Mouse (Mus musculus) cerebellum, postnatal 10 days (tissue): ENCODE measurements around the gene Pdzrn4.
"Not testable (repeated sequence)": the region's sequence is repeated elsewhere in the genome, so short reads cannot be mapped to it uniquely, and the experiment has no call there.

Experiments
- DNase-seq, 2 experiments: peaks; one replicate each; pipeline ENCODE4 v3.0.0; 2021; ENCODE audit warnings: mixed read lengths in 2 of 2

The Pdzrn4 gene

DNA sequence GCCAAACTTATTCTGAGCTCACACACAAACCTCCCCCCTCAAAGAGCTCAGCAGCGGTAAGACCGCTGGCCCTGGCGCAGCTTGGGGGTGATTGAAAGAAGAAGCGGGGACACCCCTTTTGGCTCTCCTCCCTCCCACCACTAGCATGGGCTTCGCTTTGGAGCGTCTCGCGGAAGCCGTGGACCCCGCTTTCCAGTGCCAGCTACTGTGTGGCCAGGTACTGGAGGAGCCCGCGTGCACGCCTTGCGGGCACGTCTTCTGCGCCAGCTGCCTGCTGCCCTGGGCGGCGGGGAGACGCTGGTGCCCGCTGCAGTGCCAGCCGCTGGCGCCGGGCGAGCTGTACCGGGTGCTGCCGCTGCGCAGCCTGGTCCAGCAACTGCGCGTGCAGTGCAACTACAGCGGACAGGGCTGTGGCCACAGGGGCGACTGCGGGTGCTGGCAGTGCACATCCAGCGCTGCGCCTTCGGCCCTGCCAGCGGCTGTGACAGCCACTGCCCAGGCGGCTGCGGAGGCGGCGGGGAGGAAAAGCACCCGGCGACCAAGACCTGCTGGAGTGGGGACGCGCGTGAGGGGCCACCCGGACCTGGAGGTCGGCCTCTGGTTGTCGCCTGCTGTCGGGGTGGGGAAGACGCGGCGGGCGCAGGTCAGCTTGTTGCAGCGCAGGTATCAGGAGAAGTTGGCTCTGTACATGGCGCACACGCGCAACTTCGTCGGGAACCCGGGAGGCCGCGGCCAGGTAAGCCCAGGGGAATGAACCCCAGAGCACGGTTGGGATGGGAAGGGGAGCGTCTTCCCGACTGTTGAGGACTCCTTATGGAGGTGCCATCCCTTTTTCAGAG lies at the start of gene Pdzrn4:
TSS of gene Pdzrn4 (plus strand) at position 112 of the 839 bp plus-strand sequence.
- DNase-seq = peak; percentile 62 to 73

DNA sequence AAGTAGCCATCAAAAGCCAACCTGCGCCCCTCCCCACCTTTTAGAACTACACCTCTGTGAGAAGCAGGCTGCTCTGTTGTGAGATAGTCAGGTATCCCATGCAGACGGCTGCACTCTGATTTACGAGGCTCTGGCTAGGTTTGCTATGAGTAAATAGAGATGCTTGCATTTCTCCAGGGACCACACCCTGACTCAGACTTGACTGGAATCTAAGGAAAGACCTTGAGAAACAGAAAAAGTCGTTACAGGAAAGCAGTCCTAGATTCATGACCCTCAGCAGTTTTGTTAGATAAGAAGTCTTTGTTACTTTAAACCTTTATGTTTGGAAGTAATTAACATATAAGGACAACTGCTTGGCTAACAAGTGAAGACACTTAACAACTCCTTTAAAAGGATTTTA lies 49.3 kb upstream of the Pdzrn4 start:
- DNase-seq = no peak

DNA sequence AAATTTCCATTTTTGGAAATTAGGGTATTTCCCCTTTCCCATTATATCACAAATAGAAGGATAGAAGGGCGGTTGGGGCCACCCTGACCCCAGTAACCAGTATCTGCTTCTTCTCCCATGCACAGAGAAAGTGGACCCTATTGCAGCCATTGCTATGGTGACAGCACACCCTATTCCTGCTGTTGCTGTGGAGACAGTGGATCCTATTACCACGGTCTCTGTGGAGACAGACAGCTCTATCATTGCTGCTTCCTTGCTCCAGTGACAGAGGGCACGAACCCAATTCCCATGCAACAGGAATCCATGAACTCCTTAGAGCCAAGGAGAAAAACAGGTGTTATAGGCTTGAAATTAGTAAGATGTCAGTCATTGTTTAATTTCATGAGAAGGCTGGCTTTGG lies 48.8 kb upstream of the Pdzrn4 start:
- no peak for DNase-seq

DNA sequence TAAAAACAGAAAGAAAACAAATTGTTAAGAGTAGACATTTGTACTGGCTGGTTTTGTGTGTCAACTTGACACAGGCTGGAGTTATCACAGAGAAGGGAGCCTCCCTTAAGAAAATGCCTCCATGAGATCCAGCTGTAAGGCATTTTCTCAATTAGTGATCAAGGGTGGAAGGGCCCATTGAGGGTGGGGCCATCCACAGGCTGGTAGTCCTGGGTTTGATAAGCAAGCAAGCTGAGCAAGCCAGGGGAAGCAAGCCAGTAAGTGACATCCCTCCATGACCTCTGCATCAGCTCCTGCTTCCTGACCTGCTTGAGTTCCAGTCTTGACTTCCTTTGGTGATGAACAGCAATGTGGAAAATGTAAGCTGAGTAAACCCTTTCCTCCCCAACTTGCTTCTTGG lies 48.2 kb upstream of the Pdzrn4 start:
- not testable (repeated sequence) for DNase-seq

DNA sequence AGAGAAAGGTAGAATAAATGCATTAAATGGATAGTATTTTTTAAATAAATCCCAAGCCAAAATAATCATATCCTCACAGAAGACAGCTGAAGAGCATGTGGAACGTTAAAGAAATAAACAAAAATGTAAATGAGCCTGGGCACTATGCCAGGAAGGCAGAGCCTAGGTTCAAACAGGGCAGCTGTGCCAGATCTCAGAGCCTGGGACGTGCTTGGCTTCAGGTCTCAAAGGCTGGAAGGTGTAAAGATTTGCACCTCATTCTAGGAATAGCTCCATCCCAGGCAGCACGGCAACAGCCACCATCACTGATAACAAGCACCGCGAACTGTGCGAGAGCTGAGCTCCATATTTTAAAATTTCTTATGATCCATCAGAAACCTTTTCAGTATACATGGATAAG lies 32.5 kb upstream of the Pdzrn4 start:
- peak; percentile 35 to 36 for DNase-seq

DNA sequence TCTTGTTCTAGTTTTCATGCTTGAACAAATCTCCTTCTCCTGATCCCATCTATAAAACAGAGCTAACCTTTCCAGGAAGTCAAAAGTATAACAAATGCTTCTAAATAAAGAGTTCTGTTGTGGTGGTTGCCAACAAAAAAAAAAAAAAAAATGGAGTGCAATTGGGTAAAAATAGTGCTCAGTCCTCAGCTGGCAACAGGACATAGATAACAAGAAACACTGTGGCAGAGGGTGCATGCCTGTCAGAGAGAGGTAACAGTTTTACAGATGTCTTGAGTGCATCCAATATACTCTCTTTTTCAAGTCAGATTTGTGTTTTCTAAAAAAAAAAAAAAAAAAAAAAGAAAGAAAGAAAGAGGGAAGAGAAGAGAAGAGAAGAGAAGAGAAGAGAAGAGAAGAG lies 32.1 kb upstream of the Pdzrn4 start:
- DNase-seq = no peak

DNA sequence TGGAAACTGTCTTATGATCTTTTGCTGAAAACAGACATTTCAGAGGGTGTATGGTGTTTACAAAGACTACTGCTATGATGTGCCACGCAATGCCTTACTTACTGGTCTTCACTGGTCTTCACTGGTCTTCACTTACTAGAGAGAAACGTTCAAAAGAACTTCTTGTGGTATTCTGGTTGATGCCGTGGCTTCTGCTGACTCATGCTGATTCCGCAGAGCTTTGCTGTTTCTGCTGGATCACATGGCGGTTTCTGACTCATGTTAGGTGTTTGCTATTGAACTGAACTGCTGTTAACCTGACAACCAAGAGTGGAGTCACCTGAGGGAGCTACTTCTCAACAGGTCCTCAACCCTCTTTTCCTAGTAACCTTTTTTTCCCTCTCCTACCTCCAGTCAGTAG lies 1.9 kb upstream of the Pdzrn4 start:
- DNase-seq = no peak

DNA sequence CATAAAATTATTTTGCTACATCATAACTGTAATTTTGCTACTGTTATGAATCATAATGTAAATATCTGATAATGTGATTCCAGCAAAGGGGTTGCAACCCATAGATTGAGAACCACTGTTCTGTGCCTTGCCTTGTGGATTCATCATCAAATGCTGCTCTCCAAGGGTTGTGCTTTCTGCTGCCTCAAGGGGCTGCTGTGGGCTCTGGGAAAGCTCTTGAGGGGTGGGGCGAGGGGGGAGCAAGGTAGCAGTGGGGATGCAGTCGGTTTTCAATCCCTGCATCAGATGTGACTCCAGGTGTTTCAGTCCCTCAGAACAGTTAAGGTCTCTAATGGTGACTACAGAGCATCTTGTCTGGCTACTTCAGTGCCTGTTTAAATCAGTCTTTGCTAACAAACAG lies 2.1 kb downstream of the Pdzrn4 start:
- peak in 1 of 2 experiments; percentile 10 for DNase-seq

DNA sequence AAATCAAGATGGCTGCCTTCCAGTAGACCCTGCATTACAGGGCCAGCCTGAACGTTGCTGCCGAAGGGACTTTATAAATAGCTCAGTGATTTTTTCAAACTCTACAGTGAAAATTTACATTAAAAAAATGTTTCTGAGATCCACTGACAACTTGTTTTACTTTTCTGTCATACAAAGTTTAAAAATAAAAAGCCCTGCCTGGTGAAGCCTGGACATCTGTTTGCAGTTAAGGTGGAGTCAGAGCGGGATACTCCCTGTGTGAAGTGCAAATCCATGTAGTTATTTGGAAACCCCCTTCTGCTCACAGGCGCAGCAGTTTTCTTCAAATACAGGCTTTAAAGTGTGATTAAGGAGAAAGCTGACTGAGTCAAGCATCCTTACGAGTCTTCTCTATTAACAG lies 2.6 kb downstream of the Pdzrn4 start:
- no peak for DNase-seq

DNA sequence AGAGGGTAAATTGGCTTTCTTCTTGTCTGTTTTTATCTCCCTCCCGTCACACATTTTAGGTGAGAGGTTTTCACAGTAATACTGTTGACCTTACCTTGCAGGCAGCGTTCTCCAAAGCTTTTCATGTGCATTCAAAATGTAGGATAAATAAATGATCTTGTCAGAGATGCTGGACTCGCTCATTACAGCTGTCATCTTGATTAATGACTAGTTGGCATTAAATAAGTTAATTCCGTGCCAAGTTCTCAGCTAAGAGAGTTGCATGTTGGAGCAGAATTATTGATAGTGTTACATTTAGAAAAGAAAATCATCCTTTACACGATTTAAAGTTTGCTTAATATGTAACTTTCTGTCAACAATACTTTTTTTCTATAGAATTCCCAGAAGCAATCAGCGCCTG lies 4.9 kb downstream of the Pdzrn4 start:
- DNase-seq = peak in 1 of 2 experiments; percentile 7

DNA sequence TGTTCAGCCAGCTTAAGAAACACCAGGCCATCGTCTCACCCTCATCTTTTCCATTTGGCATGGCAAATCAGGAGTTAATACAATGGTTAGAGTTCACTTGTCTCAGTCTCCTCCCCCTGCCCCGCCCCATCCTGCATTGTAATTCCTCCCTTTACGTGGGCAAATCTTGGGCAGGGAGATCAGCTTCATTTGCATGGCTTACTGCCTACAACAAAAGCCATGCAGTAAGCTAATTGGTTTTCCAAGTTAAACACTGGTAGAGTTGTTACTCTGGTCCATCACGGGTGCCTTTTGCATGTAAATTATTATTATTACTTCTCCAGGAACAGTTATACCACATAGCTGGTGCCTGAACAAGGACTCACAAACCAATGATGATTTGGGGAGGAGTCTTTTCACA lies 18.6 kb downstream of the Pdzrn4 start:
- DNase-seq = no peak

DNA sequence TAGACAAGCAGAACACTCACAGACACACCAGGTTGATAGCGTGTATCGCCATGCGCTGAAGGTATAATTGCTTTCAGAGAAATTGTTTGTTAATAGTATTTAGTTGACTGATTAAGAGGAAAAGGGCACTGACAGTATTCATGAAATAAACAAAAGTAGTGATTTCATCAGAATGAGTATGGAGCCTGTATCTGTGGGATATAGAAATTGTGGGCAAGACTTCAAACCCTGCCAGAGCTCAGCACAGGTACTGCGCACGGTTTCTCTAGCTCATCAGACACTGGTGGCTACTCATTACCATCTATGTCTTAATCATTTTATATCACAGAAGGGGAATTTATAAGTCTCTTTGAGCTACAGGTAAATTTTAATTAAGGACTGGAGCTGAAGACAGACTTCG lies 19.5 kb downstream of the Pdzrn4 start:
- DNase-seq = no peak

DNA sequence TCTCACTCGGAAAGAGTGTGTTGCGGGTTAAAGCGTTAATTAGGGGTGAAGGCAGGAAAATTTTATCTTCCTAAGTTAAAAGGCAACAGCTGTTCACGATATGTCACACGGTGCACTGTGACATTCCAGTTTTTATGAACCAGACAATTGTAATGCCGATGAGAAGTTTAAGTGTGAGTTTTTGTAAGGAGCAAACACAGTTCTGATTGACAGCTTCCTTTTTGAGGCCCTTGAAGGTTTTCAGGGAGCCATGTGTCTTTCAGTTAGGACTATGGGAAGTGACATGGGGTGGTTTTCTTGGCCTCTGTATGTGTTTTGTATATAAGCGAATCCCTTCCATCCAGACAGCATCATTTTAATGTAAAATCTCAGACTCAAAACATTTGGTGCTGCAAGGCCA lies 20.0 kb downstream of the Pdzrn4 start:
- no peak for DNase-seq

DNA sequence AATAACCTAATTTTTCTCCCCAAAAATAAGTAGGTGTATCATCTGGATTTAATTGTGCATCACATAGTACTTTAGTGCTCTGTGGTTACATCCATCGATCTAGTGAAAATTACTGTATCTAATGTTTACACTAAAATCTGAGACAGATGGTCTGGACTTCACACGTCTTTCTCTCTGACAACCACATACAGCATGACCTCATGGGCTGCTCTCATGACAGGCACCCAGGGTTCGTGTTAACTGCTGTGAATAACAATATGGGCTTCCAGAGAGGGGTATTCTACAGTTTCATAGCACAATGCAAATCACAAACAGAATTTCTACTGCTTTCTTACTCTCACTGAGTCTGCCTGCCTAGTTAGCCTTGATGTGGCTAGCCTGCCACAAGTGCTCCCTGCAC lies 20.4 kb downstream of the Pdzrn4 start:
- no peak for DNase-seq

DNA sequence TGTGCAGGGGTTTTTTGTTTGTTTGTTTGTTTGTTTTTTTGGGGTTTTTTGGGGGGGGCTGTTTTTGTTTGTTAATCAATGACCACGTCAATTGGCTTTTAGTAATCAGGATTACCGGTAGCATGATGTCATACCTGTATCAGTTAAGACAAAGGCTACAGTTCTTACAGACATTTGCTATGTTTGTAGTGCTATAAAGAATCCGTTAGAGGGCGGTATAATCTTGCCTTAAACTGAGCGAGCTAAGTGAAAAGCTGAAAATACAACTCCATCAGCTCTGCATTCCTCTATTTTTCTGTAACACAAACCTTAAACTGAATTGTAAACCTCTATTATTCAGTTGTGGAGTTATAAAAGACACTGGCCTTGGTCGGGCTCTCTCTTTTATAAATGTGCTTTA lies 37.9 kb downstream of the Pdzrn4 start:
- peak in 1 of 2 experiments; percentile 53 for DNase-seq

DNA sequence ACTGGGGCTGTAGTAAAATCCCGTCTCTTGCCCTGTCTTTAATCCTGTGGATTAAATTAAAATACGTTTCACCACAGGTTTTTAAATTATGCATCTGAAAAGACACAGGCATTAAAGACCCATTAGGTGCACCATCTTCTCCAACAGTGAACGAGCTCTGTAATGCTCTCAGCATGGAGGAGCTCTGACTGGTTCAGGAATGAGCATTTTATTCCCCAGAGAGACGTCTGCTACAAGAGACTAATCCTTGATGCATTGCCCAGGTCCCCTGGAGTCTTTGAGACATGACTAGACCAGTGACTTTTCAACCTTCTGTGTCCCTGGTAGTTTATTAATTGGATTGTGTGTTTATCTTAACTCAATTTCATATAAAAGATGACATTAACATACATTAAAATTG lies 38.6 kb downstream of the Pdzrn4 start:
- DNase-seq = no peak

DNA sequence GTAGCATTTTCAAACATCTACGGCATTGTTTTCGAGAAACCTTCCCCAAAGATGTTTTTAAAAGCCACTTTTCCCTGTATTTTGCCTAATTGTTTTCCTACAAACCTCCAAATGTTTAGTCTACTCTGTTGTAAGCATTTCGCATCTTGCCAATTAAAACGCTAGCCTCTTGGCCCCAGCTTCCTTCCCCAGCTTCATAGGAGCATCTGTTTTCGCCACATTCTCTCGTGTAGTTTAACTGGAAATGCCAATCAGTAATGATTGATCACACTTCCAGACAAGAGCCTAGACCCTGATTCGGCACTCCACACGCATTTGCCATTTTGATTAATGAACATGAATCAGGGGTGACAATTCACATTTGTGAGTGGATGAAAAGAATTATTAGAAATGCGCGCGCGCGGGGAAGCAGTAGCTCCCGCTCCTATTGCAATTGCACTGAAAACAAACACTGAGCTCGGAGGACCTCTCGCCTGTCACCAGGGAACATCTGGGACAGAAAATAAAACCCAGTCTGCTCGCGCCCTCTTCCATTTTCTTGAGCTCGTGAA lies 45.0 kb downstream of the Pdzrn4 start:
- no peak for DNase-seq

DNA sequence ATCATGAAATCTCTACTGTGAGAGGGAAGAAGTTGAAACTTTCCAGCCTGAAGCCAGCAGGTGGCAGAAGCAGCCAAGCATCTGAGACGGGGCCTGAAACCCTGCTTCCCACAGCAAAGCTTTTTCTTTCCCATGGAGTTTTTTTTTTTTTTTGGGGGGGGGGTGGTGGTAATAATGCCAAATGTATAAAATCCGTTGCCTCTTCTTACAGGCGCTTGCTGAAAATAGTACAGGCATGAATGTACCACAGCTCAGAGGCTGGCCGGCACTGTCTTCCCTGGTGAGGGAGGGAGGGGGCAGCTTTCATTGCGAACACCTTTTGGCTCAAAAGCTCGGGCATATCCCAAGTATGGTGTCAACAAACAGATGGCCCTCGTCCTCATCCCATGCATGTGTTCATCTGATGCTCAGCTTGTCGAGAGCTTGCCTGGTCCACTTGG lies 51.0 kb downstream of the Pdzrn4 start:
- DNase-seq = peak; percentile 82 to 87

DNA sequence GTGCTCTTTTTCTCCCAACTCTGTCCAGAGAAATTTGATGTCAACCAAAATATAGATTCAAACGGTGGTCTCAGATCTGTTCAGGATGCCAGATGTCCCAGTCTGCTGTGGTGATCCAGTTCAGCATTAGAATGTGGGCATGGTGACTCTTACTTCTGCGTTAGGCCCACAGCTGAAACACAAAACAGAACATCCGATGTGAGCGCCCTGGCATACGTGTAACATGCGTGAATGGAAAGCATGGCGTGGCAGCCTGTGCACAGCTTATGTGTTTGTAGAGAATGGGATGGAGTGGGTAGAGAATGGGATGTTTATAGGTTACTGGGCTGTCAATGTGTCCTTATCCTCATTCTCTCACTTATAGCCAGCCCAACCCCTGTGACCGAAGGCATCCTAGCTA lies 52.4 kb downstream of the Pdzrn4 start:
- DNase-seq = no peak

DNA sequence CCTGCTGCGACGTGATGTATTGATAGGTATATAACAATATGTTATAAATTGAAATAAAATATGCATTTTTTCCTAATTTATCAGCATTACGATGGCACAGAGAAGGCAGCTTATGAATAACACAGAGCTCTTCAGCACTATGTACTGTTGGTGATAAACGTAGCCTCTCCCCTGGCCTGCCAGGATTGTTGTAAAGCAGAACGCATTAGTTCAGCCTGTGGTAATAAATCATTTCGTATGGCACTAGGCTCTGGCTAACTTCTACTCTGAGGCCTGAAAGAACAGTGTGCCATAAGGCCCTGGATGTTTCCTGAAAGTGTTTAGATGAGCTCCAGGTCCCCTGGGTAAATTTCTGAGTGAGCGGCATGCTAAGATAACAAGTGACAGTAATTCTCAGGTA lies 55.9 kb downstream of the Pdzrn4 start:
- no peak for DNase-seq

DNA sequence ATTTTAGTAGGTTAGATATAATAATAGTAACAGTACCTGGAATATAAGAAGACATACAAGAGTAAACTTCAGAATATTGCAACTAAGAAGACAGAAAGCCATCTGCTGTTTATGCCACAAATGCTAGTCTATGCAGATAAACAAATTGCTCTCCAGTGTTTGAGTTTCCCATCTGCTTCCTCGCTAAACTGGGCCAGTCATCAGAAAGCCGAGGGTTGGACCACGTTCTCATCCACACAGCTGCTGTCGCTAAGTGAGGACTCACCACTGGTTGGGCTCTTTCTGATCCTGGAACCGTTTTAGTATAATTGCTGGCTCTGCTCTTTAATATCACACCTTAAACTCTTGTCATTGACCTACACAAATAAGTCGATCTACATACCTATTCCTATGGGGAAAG lies 85.5 kb downstream of the Pdzrn4 start:
- peak; percentile 1 to 2 for DNase-seq

DNA sequence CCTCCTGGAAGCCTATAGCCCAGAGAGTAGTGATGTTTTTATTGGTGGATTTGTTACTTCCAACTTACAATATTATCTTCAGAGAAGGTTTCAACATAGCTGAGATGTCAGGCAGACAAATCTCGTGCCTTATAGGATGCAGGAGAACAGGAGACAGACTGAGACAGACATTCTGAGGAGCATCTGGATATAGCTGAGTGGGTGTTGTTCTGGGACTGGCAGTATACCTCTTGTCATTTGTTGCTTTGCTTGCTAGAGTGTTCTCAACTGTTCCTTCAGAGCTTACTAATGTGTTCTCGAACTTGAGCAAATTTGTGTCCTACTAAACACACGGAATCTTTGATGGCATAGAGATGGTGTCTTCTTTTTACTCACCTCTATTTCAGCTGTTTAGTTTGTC lies 94.7 kb downstream of the Pdzrn4 start:
- no peak for DNase-seq

DNA sequence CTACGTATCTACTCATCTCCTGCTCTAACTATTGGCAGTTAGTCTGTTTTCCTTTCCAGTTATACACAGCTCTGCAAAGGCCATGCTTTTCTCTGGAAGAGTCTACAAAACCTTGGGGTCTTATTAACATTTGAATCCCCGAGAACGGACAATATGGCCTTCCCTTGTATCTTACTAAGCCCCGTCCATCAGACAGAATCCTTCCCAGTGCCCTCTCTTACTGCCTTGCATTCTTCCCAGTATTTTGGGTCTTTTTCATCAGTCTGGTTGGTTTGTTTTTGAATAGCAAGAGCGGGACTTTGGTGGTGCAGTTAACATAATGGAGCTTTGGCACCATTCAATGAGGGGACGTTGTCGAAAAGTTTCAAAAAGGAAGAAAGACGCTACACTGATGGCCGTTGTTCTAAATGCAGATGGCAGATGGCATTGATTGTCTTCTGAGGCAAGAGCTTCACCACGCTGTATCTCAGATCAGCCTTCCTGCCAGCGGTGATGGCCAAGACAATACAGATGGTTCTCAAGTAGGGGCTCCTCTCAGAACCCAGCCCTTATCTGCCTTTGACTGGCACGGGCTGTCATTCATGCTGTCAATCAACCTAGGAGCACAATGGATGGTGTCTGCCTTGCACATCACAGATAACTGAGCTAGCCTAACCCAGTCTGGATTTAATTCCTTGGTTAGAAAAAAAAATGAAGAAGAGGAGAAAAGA lies 98.9 kb downstream of the Pdzrn4 start:
- DNase-seq = no peak

DNA sequence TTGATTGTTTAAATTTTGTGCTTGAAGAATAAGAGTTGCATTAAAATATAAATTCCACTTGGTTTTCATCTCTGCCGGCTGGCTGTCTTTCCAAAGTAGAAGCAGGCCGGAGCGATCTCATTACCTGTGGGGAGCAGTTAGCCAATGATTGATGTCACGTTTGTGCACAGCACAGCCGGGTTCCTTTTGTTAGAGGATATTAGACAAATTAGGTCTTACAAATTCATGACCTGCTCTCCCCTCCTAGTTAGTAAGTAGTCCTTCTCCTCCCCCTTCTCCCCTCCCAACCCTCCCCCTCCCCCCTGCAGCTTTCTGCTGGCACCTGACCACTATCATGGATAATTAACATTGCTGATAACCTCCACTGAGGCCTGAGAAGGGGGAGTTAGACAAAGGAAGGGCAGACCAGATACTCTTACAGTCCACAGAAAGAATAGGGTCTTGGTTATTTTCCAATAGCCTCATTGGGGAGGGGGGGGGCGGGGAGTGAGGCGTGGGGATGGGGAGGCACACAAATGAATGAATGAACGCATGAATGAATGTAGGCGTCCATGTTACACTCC lies 103.7 kb downstream of the Pdzrn4 start:
- DNase-seq = no peak
